Mouse (Mus musculus): ENCODE results near the gene Akr1c21. TPM values are rescaled to one million over a fixed set of nuclear protein-coding genes. Genes with fewer than 3 reads are reported as not detected.

The Akr1c21 gene
- polyA plus RNA-seq, 1 experiment: not detected

GRCm38 (mm10) chr13:4606821-4607220, 32.9 kb downstream of the Akr1c21 start:
- H3K4me1 ChIP-seq (ENCODE audit: control insufficient read depth, insufficient read depth, low read length): no peaks in the 10 kb centered on the region
- H3K9me3 ChIP-seq (replicated peaks; ENCODE audit: control insufficient read depth, insufficient read depth, low read length, poor library complexity, severe bottlenecking): no peaks in the 10 kb centered on the region
- H3K27ac ChIP-seq (ENCODE audit: insufficient read depth, low read length): no peak overlapping the region
- H3K4me3 ChIP-seq (ENCODE audit: low read depth, low read length): no peak overlapping the region
- H3K9ac ChIP-seq (ENCODE audit: low read depth, poor library complexity, severe bottlenecking): no peak overlapping the region
- no peaks in the 10 kb centered on the region for H3K36me3 ChIP-seq (ENCODE audit: control insufficient read depth, insufficient read depth, low read length, poor library complexity, severe bottlenecking)
- no peak for TF ChIP-seq POLR2A (IDR thresholded peaks at IDR 0.05; ENCODE audit: insufficient read depth, low read length)
- H3K27me3 ChIP-seq (ENCODE audit: control insufficient read depth, insufficient read depth, low read length, poor library complexity, severe bottlenecking): no peaks in the 10 kb centered on the region

GRCm38 (mm10) chr13:4608530-4608929, 34.7 kb downstream of the Akr1c21 start:
- Histone ChIP-seq H3K27me3 (ENCODE audit: control insufficient read depth, insufficient read depth, low read length, poor library complexity, severe bottlenecking) (no peaks in the 10 kb centered on the region), H3K36me3 (ENCODE audit: control insufficient read depth, insufficient read depth, low read length, poor library complexity, severe bottlenecking) (no peaks in the 10 kb centered on the region), H3K4me3 (ENCODE audit: low read depth, low read length) (peak overlapping the region; percentile 94), H3K9ac (ENCODE audit: low read depth, poor library complexity, severe bottlenecking) (peak overlapping the region; percentile 72), H3K9me3 (replicated peaks; ENCODE audit: control insufficient read depth, insufficient read depth, low read length, poor library complexity, severe bottlenecking) (no peaks in the 10 kb centered on the region), H3K27ac (ENCODE audit: insufficient read depth, low read length) (peak overlapping the region; percentile 28; the same call in 1 of the 2 replicates), H3K4me1 (ENCODE audit: control insufficient read depth, insufficient read depth, low read length) (no peaks in the 10 kb centered on the region)
- TF ChIP-seq CTCF (IDR thresholded peaks at IDR 0.05; ENCODE audit: low read depth, low read length) (no peak), POLR2A (IDR thresholded peaks at IDR 0.05; ENCODE audit: insufficient read depth, low read length) (no peak), EP300 (IDR thresholded peaks at IDR 0.05; ENCODE audit: insufficient read depth, low read depth, low read length) (no peak)

- Histone ChIP-seq H3K36me3 (ENCODE audit: control insufficient read depth, insufficient read depth, low read length, poor library complexity, severe bottlenecking) (no peaks in the 10 kb centered on the region), H3K27ac (ENCODE audit: insufficient read depth, low read length) (peak within 1 kb of the TSS; percentile 28; the same call in 1 of the 2 replicates), H3K4me1 (ENCODE audit: control insufficient read depth, insufficient read depth, low read length) (no peaks in the 10 kb centered on the region), H3K9ac (ENCODE audit: low read depth, poor library complexity, severe bottlenecking) (peak within 1 kb of the TSS; percentile 72), H3K27me3 (ENCODE audit: control insufficient read depth, insufficient read depth, low read length, poor library complexity, severe bottlenecking) (no peaks in the 10 kb centered on the region), H3K4me3 (ENCODE audit: low read depth, low read length) (peak within 1 kb of the TSS; percentile 94), H3K9me3 (replicated peaks; ENCODE audit: control insufficient read depth, insufficient read depth, low read length, poor library complexity, severe bottlenecking) (no peaks in the 10 kb centered on the region)
- TF ChIP-seq EP300 (IDR thresholded peaks at IDR 0.05; ENCODE audit: insufficient read depth, low read depth, low read length) (no peak), CTCF (IDR thresholded peaks at IDR 0.05; ENCODE audit: low read depth, low read length) (no peak), POLR2A (IDR thresholded peaks at IDR 0.05; ENCODE audit: insufficient read depth, low read length) (peak; percentile 48)
Observed at GRCm38 (mm10) chr13:4608961-4609409, 35.1 kb downstream of the Akr1c21 start, which contains the start of gene Akr1e1. Gene Akr1e1, minus strand, starts transcription at chr13:4609174.

GRCm38 (mm10) chr13:4610902-4611301, 37.0 kb downstream of the Akr1c21 start:
- Histone ChIP-seq H3K27me3 (ENCODE audit: control insufficient read depth, insufficient read depth, low read length, poor library complexity, severe bottlenecking) (no peaks in the 10 kb centered on the region), H3K9ac (ENCODE audit: low read depth, poor library complexity, severe bottlenecking) (no peak overlapping the region)

More at GRCm38 (mm10) chr13:4610902-4611301, 37.0 kb downstream of the Akr1c21 start:
- H3K36me3 ChIP-seq (ENCODE audit: control insufficient read depth, insufficient read depth, low read length, poor library complexity, severe bottlenecking): no peaks in the 10 kb centered on the region
- no peaks in the 10 kb centered on the region for H3K9me3 ChIP-seq (replicated peaks; ENCODE audit: control insufficient read depth, insufficient read depth, low read length, poor library complexity, severe bottlenecking)
- H3K27ac ChIP-seq (ENCODE audit: insufficient read depth, low read length): no peak overlapping the region
- TF ChIP-seq CTCF (IDR thresholded peaks at IDR 0.05; ENCODE audit: low read depth, low read length): no peak
- TF ChIP-seq POLR2A (IDR thresholded peaks at IDR 0.05; ENCODE audit: insufficient read depth, low read length): no peak
- TF ChIP-seq EP300 (IDR thresholded peaks at IDR 0.05; ENCODE audit: insufficient read depth, low read depth, low read length): no peak
- no peak overlapping the region for H3K4me3 ChIP-seq (ENCODE audit: low read depth, low read length)
- H3K4me1 ChIP-seq (ENCODE audit: control insufficient read depth, insufficient read depth, low read length): no peaks in the 10 kb centered on the region

Other genes with a start within 250 kb of the Akr1c21 start
- gene Akr1c6, start 139.8 kb upstream of the Akr1c21 start, polyA plus RNA-seq (2011; ENCODE audit: insufficient read depth, insufficient read length, low read depth, missing spikeins): not detected in 2 replicates
- not detected in 2 replicates for gene Akr1c20, start 50.7 kb upstream of the Akr1c21 start, polyA plus RNA-seq (2011; ENCODE audit: insufficient read depth, insufficient read length, low read depth, missing spikeins)
- 25.4 and 26.7 TPM in 2 replicates for gene Akr1e1, start 35.1 kb downstream of the Akr1c21 start, polyA plus RNA-seq (2011; ENCODE audit: insufficient read depth, insufficient read length, low read depth, missing spikeins)